Mouse (Mus musculus) urinary bladder, postnatal 10 days (tissue): ENCODE measurements around the gene Gm21820.
"Not testable (repeated sequence)": the region's sequence is repeated elsewhere in the genome, so short reads cannot be mapped to it uniquely, and the experiment has no call there.

Experiments
- DNase-seq: peaks from one replicate; pipeline ENCODE4 v3.0.0; 2022; ENCODE audit warnings: low spot score

Gene Gm21820

DNA sequence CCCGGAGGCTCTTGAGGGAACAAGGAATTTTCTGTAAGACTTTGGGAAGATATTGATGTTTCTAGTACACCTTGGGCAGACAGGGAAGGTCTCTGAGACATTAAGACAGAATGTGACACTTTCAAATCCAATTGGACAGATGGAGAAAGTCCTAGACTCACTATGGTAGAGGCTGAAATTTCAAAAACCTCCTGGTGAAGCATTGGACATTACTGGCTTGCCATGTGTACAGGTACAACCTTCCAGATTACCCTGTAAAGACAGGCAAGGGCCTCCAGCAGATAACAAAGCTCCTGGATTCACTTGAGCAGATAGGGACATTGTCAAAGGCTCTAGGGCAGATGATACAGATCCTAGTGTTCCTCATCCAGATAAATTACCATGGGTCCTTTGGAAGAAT lies at the start of gene Gm21820:
Gene Gm21820 (minus strand): TSS at position 101 of the 400 bp plus-strand sequence.
- DNase-seq = not testable (repeated sequence)
